Mouse (Mus musculus) C2C12 (cell line): ENCODE data around the gene Cog6.

ENCODE experiments used
- CEBPB ChIP-seq: IDR thresholded peaks from one replicate; pipeline ENCODE4 v1.6.1; 2011; ENCODE audit warnings: low read depth, mild to moderate bottlenecking, control low read depth, moderate library complexity
- CTCF ChIP-seq: IDR thresholded peaks from one replicate; pipeline ENCODE4 v1.5.1; 2011; ENCODE audit not compliant: control insufficient read depth, insufficient read depth, insufficient read length
- FOSL1 ChIP-seq: IDR thresholded peaks from one replicate; pipeline ENCODE4 v1.8.0; 2011; ENCODE audit warnings: mild to moderate bottlenecking, low read length; ENCODE audit not compliant: poor library complexity, insufficient read depth, severe bottlenecking
- MAX ChIP-seq: IDR thresholded peaks from one replicate; pipeline ENCODE4 v1.6.1; 2011; ENCODE audit warnings: mild to moderate bottlenecking, control low read depth
- MYOD1 ChIP-seq: IDR thresholded peaks from one replicate; pipeline ENCODE4 v1.6.1; 2011; ENCODE audit warnings: low read depth; ENCODE audit not compliant: control insufficient read depth, insufficient read length

DNA sequence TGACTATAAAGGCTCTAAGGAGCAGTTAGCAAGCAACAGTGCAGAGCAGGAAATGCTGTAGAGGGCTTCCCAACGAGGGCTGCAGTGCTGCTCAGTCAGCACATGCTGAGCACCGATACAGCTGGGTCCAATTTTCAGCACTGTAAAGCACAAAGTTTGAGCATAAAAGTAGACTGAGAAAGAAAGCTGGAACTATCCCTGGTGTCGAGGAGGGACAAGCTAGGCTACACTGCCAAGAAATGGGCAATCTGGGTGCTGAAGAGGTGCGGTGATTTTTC is 49.0 kb upstream of the Cog6 start:
- TF ChIP-seq CTCF (no peak), CEBPB (no peak), MYOD1 (no peak), FOSL1 (no peak), MAX (no peak)
